Mouse (Mus musculus) MN1 (cell line): ENCODE results near the gene Ccdc88b.
"Not testable (repeated sequence)": the region's sequence is repeated elsewhere in the genome, so short reads cannot be mapped to it uniquely, and the experiment has no call there.

Experiments
- DNase-seq: peaks from one replicate; pipeline ENCODE4 v3.0.0-alpha.2; 2016; ENCODE audit warnings: low spot score

Ccdc88b gene

GRCm38 (mm10) chr19:6858031-6858430, at the start of gene Ccdc88b:
Gene Ccdc88b (minus strand): TSS chr19:6858211.
- DNase-seq: no peak

DNA sequence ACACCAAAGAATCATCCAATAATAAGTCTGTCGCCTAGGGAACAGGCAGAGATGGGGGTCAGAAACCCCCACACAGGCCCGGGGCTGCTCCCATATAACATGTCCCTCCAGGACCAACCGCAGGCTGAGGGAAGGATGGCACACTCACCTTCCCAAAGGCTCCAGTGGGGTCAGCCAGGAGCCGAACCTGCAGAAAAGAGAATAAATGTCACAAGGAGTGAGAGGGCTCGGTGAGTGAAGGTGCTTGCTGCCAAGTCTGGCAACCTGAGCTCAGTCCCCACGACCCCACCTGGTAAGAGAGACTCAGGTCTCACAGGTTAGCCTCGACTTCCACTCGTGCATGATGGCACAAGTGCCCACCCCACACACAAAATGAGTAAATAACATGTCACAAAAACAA, 49.1 kb upstream of the Ccdc88b start:
- DNase-seq: no peak

- no peak for DNase-seq
These were observed 48.2 kb upstream of the Ccdc88b start for GRCm38 (mm10) chr19:6906199-6906598.

- no peak for DNase-seq
These were observed 47.6 kb upstream of the Ccdc88b start for GRCm38 (mm10) chr19:6905498-6906159.

DNA sequence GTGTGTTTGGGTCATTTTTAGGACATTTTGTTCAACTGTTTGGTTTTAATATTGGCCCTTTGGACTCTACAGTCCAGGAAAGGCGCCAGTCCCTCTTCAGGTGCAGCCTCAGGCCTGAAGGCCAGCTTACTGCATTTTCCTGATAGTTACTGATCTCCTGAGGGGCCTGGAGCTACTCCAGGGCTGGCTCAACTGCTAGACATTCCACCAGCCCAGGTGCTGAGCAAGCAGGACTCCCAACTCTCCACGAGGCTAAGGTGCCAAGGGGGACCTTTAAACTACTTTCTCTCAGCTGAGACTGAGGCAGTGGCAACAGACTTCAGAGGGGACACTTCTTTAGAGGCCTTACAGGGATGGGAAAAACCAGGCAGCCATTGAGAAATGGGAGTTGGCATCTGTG, 46.8 kb upstream of the Ccdc88b start:
- DNase-seq: no peak

- DNase-seq: no peak
These were observed 45.0 kb upstream of the Ccdc88b start for GRCm38 (mm10) chr19:6903031-6903430.

DNA sequence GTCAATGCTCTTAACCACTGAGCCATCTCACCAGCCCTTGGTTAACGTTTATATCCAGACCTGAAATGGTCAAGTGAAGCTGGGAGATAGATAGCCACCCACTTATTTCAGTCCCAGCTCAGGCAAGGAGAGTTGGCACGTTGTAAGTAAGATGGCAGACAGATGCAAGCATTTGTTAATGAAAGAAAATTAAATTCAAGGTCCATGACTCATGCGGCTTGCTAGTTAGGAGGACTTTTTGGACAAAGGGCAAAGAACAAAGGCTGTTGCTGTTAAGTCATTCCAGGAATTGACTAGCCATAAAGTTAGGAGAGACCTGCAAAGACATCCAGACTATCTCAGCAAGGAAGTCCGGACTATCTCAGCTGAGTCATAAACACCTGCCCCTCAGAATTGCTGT, 41.6 kb upstream of the Ccdc88b start:
- no peak for DNase-seq

GRCm38 (mm10) chr19:6895608-6896305, 37.7 kb upstream of the Ccdc88b start:
- not testable (repeated sequence) for DNase-seq

- DNase-seq: no peak
These were observed 35.9 kb upstream of the Ccdc88b start for GRCm38 (mm10) chr19:6893731-6894451.

- no peak for DNase-seq
These were observed 34.5 kb upstream of the Ccdc88b start for GRCm38 (mm10) chr19:6892512-6892911.

- DNase-seq: no peak
These were observed 20.0 kb upstream of the Ccdc88b start for GRCm38 (mm10) chr19:6877965-6878364.

GRCm38 (mm10) chr19:6876799-6877198, 18.8 kb upstream of the Ccdc88b start:
- DNase-seq: no peak

DNA sequence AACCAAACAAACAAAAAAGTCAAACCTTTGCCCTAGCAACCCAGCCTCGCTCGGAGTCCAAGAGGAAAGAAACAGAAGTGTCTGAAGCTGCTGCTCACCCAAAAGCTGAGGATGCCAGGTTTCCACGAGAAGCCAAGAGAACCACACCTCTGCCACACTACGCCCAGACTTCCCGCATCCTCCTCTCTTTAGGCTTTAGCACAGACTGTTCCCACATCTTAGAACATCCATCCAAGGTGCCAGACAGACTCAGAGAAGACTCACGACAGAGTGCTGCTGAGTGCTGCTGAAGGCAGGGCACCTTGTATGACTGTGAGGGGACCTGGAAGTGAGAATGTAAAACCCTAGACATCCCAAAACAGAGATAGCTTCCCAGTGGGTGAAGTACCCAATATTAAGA, 17.8 kb upstream of the Ccdc88b start:
- DNase-seq: no peak

GRCm38 (mm10) chr19:6874257-6874656, 16.2 kb upstream of the Ccdc88b start:
- DNase-seq: no peak

DNA sequence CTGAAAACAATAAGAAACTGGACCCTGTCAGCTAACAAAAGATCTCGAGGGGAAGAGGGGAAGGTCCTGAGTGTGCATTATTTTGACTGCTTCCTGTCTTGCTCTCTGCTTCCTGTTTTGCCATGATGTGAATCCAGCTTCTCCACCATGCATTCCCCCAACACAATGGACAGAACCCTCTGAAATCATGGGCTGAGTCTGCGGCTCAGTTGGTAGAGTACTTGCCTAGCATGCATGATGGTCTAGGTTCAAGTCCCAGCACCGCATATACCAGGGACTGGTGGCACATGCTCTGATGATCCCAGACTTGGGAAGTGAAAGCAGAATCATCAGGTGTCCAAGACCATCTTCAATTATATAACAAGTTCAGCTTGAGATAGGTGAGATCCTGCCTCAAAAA, 14.7 kb upstream of the Ccdc88b start:
- no peak for DNase-seq

DNA sequence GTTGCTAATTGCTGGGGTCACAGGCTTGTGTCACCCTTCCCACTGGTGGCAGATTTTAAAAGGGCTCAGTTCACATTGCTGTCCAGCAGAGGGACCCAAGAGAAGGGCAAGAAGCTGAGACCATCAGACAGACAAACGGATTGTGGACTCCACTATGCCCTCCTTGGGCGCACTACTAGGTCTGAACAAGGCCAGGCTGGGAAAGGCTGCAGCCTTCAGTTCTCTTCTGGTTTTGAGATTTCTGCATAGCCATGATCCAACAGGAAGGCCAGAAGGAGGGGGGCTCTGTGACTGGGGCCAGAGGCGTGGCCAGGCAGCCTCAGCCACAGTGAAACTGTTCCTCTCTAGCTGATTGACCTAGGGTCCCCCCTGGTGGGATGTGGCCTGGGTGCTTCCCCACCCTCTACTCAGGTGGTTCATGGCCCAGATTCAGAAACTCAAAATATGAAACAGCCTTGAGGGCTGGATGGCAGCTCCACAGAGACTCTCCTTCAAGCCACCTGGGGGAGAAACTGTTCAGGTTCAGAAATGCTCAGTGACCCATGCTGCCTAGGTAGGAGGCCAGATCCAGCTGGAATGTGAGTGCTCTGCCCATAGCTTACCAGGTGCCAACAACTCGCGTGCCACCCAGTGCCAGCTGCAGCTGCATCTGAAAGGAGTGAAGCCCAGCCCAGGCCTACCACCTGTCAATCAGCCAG, 13.7 kb upstream of the Ccdc88b start:
- peak; percentile 30 for DNase-seq

GRCm38 (mm10) chr19:6869355-6869754, 11.3 kb upstream of the Ccdc88b start:
- DNase-seq: peak; percentile 60

DNA sequence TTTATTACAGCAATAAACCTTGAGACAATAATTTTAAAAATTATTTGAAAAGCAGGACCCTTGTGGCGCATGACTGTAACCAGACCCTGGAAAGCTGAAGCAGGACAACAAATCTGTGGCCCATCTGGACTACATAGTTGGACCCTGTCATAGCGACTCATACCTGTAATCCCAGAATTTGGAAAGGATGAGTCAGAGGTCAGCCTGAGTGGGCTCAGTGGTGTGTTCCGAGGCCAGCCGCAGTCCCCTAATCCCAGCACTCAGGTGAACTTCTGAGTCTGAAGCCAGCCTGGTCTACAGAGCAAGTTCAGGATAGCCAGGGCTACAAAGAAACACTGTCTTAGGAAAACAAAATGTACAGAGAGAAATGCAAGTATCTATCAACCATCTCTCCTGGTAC, 3.4 kb upstream of the Ccdc88b start:
- DNase-seq: no peak

- no peak for DNase-seq
These were observed 2.7 kb upstream of the Ccdc88b start for GRCm38 (mm10) chr19:6860706-6861105.

DNA sequence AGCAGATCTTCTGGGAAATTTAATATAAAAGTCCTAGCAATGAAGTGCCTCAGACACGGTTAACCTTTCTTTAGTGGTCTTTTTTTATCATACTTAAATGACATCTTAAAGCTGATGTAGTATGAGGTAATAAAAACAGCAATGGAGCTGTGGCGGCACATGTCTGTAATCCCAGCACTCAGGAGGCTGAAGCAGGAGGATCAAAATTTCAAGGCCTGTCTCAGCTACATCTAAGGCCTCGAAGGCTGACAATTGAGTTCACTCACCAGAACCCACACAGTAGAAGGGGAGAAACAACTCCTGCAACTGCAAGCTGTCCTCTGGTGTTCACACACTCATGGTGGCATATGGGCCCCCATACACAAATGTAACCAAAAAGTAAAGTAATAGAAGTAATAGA, 2.0 kb upstream of the Ccdc88b start:
- DNase-seq: no peak

- DNase-seq: no peak
These were observed 1.1 kb upstream of the Ccdc88b start for GRCm38 (mm10) chr19:6859032-6859651.

GRCm38 (mm10) chr19:6857391-6858005, 513 bp downstream of the Ccdc88b start:
- DNase-seq: no peak
